Mouse (Mus musculus) liver, embryonic 16.5 days (tissue): ENCODE data around the gene Egflam. TPM values are rescaled to one million over a fixed set of nuclear protein-coding genes. Genes with fewer than 3 reads are reported as not detected.

Experiments used
- ATAC-seq: fragments of 200-750 bp; cut with Nextera tagmentation; 2 replicates; pipeline ENCODE4 v1.8.0; 2017; ENCODE audit warnings: low read depth, mild to moderate bottlenecking, moderate number of reproducible peaks, moderate library complexity
- H3K27ac ChIP-seq: fragments of 300-500 bp; sonication (generic); 2 replicates; pipeline ENCODE4 v1.5.1; 2014; ENCODE audit warnings: mild to moderate bottlenecking, low read length
- H3K27me3 ChIP-seq: fragments of 300-500 bp; sonication (generic); 2 replicates; pipeline ENCODE4 v1.6.1; 2014; ENCODE audit warnings: low read depth, low read length, mixed read lengths; ENCODE audit not compliant: control insufficient read depth, insufficient read depth
- H3K36me3 ChIP-seq: fragments of 300-500 bp; sonication (generic); 2 replicates; pipeline ENCODE4 v1.6.1; 2014; ENCODE audit warnings: mild to moderate bottlenecking; ENCODE audit not compliant: control insufficient read depth, insufficient read depth
- H3K4me1 ChIP-seq: fragments of 300-500 bp; sonication (generic); 2 replicates; pipeline ENCODE4 v1.6.1; 2014; ENCODE audit warnings: low read depth, low read length, mixed read lengths; ENCODE audit not compliant: control insufficient read depth
- H3K4me2 ChIP-seq: fragments of 300-500 bp; sonication (generic); 2 replicates; pipeline ENCODE4 v1.6.1; 2014; ENCODE audit warnings: low read depth, low read length, mixed read lengths
- H3K4me3 ChIP-seq: fragments of 300-500 bp; sonication (generic); 2 replicates; pipeline ENCODE4 v1.5.1; 2014; ENCODE audit warnings: low read depth, mild to moderate bottlenecking, low read length
- H3K9ac ChIP-seq: fragments of 300-500 bp; sonication (generic); 2 replicates; pipeline ENCODE4 v1.6.1; 2014; ENCODE audit warnings: low read depth, low read length
- H3K9me3 ChIP-seq: fragments of 300-500 bp; sonication (generic); replicated peaks from 2 replicates; pipeline ENCODE4 v1.6.1; 2016; ENCODE audit warnings: low read length; ENCODE audit not compliant: control insufficient read depth
- WGBS: fragments of 180-500 bp; shearing (Covaris S2); extraction: QIAGEN DNeasy Blood & Tissue Kit; methylation state at CpG from one replicate; pipeline ENCODE4 v1.1.7; 2014; ENCODE audit not compliant: insufficient replicate concordance; 5-methylcytosine and 5-hydroxymethylcytosine counted together
- polyA plus RNA-seq: library from polyadenylated mRNA; unstranded; fragments of >200 nt; fragmentation: Nextera tagmentation; extraction: Ambion mirVana; gene quantifications from 2 replicates; pipeline ENCODE4 v1.2.1, GENCODE M21; 2015

Gene Egflam
- polyA plus RNA-seq, 1 experiment from 2014 or later = 0.90 TPM

GRCm38 (mm10) chr15:7180576-7180975 lies 217.6 kb downstream of the Egflam start:
- Histone ChIP-seq H3K27me3 (no peaks in the 10 kb centered on the region), H3K4me2 (no peak overlapping the region), H3K9ac (no peak overlapping the region), H3K36me3 (peaks cover 4% of the 10 kb centered on the region; the same call in 1 of the 2 replicates), H3K4me3 (no peak overlapping the region), H3K9me3 (no peaks in the 10 kb centered on the region), H3K4me1 (no peaks in the 10 kb centered on the region), H3K27ac (no peak overlapping the region)
- WGBS = 65% methylated on average over 6 of the region's 6 CpGs
- ATAC-seq = no peak

- Histone ChIP-seq H3K4me1 (no peaks in the 10 kb centered on the region), H3K9me3 (no peaks in the 10 kb centered on the region), H3K4me2 (no peak overlapping the region), H3K27me3 (no peaks in the 10 kb centered on the region), H3K9ac (no peak overlapping the region), H3K27ac (no peak overlapping the region), H3K4me3 (no peak overlapping the region), H3K36me3 (no peaks in the 10 kb centered on the region; the same call in 1 of the 2 replicates)
- no peak for ATAC-seq
- 74% methylated on average over 8 of the region's 8 CpGs for WGBS
Observed at GRCm38 (mm10) chr15:7173776-7174175, 224.4 kb downstream of the Egflam start.

GRCm38 (mm10) chr15:7173346-7173745 lies 224.8 kb downstream of the Egflam start:
- H3K27ac ChIP-seq = no peak overlapping the region
- no peaks in the 10 kb centered on the region for H3K4me1 ChIP-seq
- H3K36me3 ChIP-seq = no peaks in the 10 kb centered on the region; the same call in 1 of the 2 replicates
- H3K4me2 ChIP-seq = no peak overlapping the region
- WGBS = 66% methylated on average over 7 of the region's 7 CpGs
- H3K4me3 ChIP-seq = no peak overlapping the region
- no peaks in the 10 kb centered on the region for H3K27me3 ChIP-seq
- H3K9me3 ChIP-seq = no peaks in the 10 kb centered on the region
- H3K9ac ChIP-seq = no peak overlapping the region
- ATAC-seq = no peak

- Histone ChIP-seq H3K9me3 (no peaks in the 10 kb centered on the region), H3K9ac (no peak overlapping the region), H3K4me3 (no peak overlapping the region), H3K27me3 (no peaks in the 10 kb centered on the region), H3K4me2 (no peak overlapping the region), H3K27ac (no peak overlapping the region), H3K4me1 (no peaks in the 10 kb centered on the region), H3K36me3 (no peaks in the 10 kb centered on the region; the same call in 1 of the 2 replicates)
- WGBS = 45% methylated on average over 2 of the region's 2 CpGs
- ATAC-seq = no peak
Observed at GRCm38 (mm10) chr15:7172875-7173274, 225.3 kb downstream of the Egflam start.

GRCm38 (mm10) chr15:7167906-7168532 lies 230.2 kb downstream of the Egflam start:
- H3K4me1 ChIP-seq = no peaks in the 10 kb centered on the region; the same call in none of the 2 replicates
- H3K27me3 ChIP-seq = no peaks in the 10 kb centered on the region
- H3K9ac ChIP-seq = no peak overlapping the region
- no peaks in the 10 kb centered on the region for H3K9me3 ChIP-seq
- 54% methylated on average over 11 of the region's 11 CpGs for WGBS
- no peaks in the 10 kb centered on the region; the same call in 1 of the 2 replicates for H3K36me3 ChIP-seq
- peak; percentile 83 for ATAC-seq
- no peak overlapping the region for H3K4me3 ChIP-seq
- peak overlapping the region; percentile 73 for H3K27ac ChIP-seq
- peak overlapping the region; percentile 11 for H3K4me2 ChIP-seq

- no peak overlapping the region for H3K4me3 ChIP-seq
- whole genome bisulfite sequencing = 60% methylated on average over 10 of the region's 10 CpGs
- no peaks in the 10 kb centered on the region for H3K27me3 ChIP-seq
- no peaks in the 10 kb centered on the region; the same call in 1 of the 2 replicates for H3K36me3 ChIP-seq
- no peak overlapping the region for H3K9ac ChIP-seq
- H3K27ac ChIP-seq = peak overlapping the region; percentile 69
- H3K4me1 ChIP-seq = no peaks in the 10 kb centered on the region; the same call in none of the 2 replicates
- peak overlapping the region; percentile 11; the same call in 1 of the 2 replicates for H3K4me2 ChIP-seq
- peak; percentile 78 for ATAC-seq
- H3K9me3 ChIP-seq = no peaks in the 10 kb centered on the region
Observed at GRCm38 (mm10) chr15:7167238-7167905, 230.8 kb downstream of the Egflam start.

GRCm38 (mm10) chr15:7166735-7167134 lies 231.5 kb downstream of the Egflam start:
- Histone ChIP-seq H3K36me3 (no peaks in the 10 kb centered on the region; the same call in 1 of the 2 replicates), H3K9ac (no peak overlapping the region), H3K27ac (peak overlapping the region; percentile 28), H3K9me3 (no peaks in the 10 kb centered on the region), H3K4me1 (no peaks in the 10 kb centered on the region; the same call in none of the 2 replicates), H3K4me3 (no peak overlapping the region), H3K27me3 (no peaks in the 10 kb centered on the region), H3K4me2 (no peak overlapping the region)
- WGBS = 64% methylated on average over 9 of the region's 9 CpGs
- ATAC-seq = peak; percentile 25

GRCm38 (mm10) chr15:7163851-7164250 lies 234.3 kb downstream of the Egflam start:
- no peaks in the 10 kb centered on the region; the same call in 1 of the 2 replicates for H3K36me3 ChIP-seq
- no peaks in the 10 kb centered on the region for H3K27me3 ChIP-seq
- H3K27ac ChIP-seq = no peak overlapping the region
- no peak overlapping the region for H3K4me2 ChIP-seq
- no peak for ATAC-seq
- WGBS = 53% methylated on average over 6 of the region's 6 CpGs
- H3K9ac ChIP-seq = no peak overlapping the region
- no peak overlapping the region for H3K4me3 ChIP-seq
- no peaks in the 10 kb centered on the region for H3K9me3 ChIP-seq
- no peaks in the 10 kb centered on the region; the same call in none of the 2 replicates for H3K4me1 ChIP-seq

GRCm38 (mm10) chr15:7160321-7160720 lies 237.9 kb downstream of the Egflam start:
- Histone ChIP-seq H3K4me2 (no peak overlapping the region), H3K36me3 (no peaks in the 10 kb centered on the region; the same call in 1 of the 2 replicates), H3K9ac (no peak overlapping the region), H3K27ac (peak overlapping the region; percentile 66), H3K4me1 (no peaks in the 10 kb centered on the region), H3K9me3 (no peaks in the 10 kb centered on the region), H3K4me3 (no peak overlapping the region), H3K27me3 (no peaks in the 10 kb centered on the region)
- 69% methylated on average over 8 of the region's 8 CpGs for WGBS
- peak; percentile 65 for ATAC-seq
